Mouse (Mus musculus): ENCODE data around the gene Ide.
"Not testable (repeated sequence)": the region's sequence is repeated elsewhere in the genome, so short reads cannot be mapped to it uniquely, and the experiment has no call there.

The Ide gene

DNA sequence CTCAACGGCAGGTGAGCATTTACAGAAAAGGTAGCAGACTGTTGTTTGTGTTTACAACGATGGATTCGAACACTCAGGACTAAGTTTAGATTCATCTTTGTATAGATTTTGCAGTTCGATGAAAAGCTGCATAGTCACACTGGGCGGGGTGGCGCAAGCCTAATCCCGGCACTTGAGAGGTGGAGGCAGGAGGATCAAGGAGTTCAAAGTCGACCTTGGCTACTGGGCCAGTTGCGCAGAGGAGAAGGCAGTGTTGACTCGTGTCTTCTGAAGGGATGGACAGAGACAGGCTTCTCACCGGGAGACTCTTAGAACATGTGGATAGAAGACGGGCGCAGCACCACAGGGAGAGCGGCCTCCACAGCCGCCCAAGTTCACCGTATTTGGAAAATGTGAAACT lies 68.5 kb downstream of the Ide start:
- DNase-seq (ENCODE audit: low spot score in 2 of 2), result no peak

DNA sequence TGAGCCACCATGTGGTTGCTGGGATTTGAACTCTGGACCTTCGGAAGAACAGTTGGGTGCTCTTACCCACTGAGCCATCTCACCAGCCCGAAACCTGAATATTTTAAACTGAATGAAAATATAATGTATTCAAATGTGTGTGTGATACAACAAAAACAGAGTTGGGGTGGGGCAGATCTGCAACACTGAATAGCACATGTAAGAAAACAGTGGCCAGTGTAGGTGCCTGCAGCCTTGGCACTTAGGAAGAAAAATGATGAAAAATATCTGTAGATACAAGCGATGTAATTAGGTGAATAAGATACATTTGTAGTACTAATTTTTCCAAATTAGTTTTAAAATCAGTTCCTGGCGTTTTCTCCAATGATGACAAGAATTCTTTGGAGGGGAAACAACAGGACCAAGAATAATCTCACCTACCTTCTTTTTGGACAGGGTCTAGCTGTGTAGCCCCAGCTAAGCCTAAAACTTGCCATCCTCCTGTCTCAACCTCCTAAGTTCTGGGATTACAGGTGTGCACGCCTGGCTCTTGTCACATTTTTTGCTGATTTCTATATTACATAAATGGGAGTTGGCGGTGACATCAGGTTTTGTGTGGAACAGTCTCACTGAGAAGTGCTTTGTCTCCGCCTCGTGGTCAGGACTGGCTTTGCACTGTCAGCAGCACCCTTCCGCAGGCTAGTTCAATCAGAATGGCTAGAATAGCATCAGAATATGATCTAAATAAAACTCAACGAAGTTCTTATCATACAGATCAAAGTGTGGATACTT lies 72.1 kb downstream of the Ide start:
- DNase-seq (ENCODE audit: low spot score in 2 of 2), result peak; percentile 93 to 96

DNA sequence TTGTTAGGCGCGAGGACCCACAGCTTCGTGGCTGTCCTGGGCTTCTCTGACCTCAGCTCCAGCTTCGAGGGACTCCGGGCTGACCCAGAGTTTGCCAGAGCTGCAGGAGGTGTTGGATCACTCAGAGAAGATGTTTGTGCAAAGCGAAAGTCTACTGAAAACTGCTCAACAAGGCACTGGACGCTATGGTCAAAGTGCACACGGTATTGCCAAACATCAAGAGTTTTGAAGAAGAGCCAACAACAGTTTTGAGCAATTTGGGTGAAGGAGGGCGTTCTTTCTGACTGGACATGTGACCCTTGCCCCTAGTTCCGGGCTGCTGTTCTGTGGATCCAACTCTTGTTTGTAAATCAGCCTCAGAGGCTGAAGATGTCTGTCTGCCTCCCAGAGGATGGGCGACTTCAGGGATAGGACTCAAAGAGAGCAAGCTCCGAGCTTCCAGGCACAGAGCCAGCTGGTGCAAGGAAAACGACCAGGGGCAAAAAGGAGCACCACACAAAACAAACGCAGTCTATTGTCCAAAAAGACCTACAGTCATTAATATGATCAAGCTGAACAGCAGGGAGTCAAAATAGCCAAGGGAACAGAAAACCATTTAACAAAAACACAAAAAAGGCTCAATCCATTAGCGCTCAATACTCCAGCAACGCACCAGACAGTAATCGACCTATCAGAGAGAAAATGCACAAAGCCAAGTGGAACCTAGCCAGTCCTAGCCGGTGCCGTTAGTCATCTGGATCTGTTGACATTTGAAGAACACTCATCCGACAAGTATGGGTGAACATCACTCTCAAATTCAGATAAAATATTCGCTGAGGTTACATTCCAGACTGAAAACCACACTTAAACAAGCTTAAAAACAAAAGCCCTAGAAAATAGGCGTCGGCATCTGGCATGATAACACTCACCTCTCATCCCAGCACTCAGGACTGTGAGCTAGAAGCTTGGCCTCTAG lies 73.4 kb downstream of the Ide start:
- peak in 1 of 2 experiments; percentile 48 for DNase-seq (ENCODE audit: low spot score in 2 of 2)

GRCm38 (mm10) chr19:37263566-37263942 lies 74.1 kb downstream of the Ide start:
- DNase-seq (ENCODE audit: low spot score in 2 of 2), result no peak

DNA sequence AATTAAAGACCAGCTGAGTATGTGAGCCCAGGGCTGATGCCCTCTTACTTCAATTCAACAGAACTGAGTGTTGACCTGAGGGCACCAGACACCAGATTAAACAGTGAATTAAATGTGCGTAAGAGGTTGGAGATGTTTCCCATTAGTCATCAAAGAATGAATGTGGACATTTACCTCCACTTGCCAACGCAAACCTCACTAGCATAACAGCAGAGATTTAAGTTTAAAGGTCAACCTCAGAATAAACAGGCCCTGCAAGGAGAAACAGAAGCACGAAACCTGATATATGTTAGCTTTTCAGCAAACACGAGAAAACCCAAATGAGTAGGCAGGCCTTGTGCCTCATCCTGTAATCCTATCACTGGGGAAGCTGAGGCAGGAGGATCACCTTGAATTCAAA lies 75.3 kb downstream of the Ide start:
- no peak for DNase-seq (ENCODE audit: low spot score in 2 of 2)

DNA sequence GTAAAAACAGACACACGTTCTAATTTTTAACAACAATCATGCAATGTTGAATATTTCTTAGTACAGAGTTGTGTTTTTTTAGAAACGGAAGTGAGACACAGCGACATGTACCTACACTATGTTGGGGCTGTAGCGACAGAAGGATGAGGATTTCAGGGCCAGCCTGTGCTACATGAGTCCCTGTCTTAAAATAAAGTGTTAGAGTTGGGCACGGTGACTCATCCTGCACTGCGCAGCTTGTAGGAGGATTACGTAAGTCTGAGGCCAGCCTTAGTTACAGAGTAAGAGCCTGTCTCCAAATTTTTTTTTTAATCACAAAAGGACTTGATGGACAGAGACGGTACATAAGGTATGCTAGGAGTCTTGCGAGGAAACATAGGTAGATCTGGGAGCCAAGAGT lies 82.3 kb downstream of the Ide start:
- no peak for DNase-seq (ENCODE audit: low spot score in 2 of 2)

GRCm38 (mm10) chr19:37252104-37252503 lies 85.5 kb downstream of the Ide start:
- DNase-seq (ENCODE audit: low spot score in 2 of 2), result no peak

- no peak for DNase-seq (ENCODE audit: low spot score in 2 of 2)
These were observed 89.5 kb downstream of the Ide start for GRCm38 (mm10) chr19:37248199-37248598.

DNA sequence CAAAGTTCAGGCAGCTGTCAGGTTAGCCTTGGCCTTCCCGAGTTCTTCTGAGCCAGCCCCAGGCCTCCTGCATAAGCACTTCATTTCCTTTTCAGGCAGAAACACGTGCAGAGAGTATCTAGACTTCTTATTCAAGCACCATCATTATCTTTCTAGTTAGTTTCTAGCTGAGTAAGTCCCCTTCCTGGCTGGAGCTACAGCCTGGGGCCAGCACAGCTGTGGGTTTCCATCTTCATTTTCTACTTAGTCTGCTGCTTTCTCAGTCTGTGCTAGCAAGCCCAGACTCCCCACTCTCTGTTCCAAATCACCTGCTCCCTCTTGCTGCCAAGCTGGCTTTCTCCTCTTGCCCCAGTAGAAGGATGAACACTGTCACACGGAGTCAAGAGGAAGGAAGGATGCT lies 90.8 kb downstream of the Ide start:
- DNase-seq (ENCODE audit: low spot score in 2 of 2), result no peak

- DNase-seq (ENCODE audit: low spot score in 2 of 2), result no peak
These were observed 94.9 kb downstream of the Ide start for GRCm38 (mm10) chr19:37242707-37243106.

GRCm38 (mm10) chr19:37241201-37241600 lies 96.5 kb downstream of the Ide start:
- DNase-seq (ENCODE audit: low spot score in 2 of 2), result no peak

DNA sequence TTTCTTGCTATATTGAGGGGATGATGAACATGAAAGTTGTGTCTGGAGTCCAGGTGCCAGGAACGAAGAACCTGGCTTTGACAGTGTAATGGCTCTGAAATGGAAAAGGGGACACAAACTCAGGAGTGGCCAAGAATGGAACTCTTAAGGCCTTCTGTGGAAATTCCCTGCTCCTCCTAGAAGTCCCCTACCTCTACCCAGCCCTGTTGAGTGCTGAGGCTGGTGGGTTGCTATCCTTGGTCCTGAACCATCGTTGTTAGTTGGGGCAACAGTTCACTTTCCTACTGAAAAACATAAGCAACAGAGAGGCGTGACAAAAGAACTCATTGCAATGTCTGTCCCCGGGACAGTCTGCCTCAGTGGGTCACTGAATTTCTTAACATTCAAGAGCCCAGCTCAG lies 98.6 kb downstream of the Ide start:
- no peak for DNase-seq (ENCODE audit: low spot score in 2 of 2)

DNA sequence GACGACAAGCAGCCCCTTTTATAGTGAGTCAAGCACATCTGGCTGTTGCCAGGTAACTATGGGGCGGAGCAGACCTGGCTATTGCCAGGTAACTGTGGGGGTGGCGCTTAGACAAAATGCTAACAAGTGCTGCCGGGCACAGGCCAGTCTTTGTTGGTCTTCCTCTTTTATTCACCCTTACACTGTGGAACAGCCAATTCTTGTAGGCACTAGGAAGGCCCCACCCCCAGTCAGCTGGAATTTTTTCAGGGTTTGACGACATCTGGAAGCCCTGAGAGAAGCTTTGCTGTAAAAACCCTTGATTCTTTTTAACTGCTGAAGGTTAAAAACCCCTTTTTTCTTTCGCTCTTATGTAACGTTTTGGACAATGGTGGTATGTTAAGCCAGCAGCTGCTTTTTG lies 99.0 kb downstream of the Ide start:
- DNase-seq (ENCODE audit: low spot score in 2 of 2), result no peak

GRCm38 (mm10) chr19:37237712-37238437 lies 99.8 kb downstream of the Ide start:
- no peak for DNase-seq (ENCODE audit: low spot score in 2 of 2)

DNA sequence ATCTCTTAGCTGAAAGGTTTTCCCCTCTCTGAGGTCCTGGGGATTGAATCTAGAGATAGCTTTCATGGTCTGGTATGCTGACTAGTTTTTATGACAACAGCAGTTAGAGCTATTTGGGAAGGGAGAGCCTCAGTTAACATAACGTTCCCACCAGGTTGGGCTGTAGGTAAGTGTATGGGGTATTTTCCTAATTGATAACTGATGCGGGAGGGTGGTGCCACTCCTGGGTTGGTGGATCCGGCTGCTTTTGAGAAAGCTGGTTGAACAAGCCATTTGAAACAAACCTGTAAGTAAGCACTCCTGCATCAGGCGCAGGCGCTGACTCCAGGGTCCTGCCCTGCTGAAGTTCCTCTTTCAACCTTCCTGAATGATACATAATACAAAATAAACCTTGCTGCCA lies 100.3 kb downstream of the Ide start:
- no peak for DNase-seq (ENCODE audit: low spot score in 2 of 2)

GRCm38 (mm10) chr19:37235818-37236217 lies 101.8 kb downstream of the Ide start:
- DNase-seq (ENCODE audit: low spot score in 2 of 2), result no peak

DNA sequence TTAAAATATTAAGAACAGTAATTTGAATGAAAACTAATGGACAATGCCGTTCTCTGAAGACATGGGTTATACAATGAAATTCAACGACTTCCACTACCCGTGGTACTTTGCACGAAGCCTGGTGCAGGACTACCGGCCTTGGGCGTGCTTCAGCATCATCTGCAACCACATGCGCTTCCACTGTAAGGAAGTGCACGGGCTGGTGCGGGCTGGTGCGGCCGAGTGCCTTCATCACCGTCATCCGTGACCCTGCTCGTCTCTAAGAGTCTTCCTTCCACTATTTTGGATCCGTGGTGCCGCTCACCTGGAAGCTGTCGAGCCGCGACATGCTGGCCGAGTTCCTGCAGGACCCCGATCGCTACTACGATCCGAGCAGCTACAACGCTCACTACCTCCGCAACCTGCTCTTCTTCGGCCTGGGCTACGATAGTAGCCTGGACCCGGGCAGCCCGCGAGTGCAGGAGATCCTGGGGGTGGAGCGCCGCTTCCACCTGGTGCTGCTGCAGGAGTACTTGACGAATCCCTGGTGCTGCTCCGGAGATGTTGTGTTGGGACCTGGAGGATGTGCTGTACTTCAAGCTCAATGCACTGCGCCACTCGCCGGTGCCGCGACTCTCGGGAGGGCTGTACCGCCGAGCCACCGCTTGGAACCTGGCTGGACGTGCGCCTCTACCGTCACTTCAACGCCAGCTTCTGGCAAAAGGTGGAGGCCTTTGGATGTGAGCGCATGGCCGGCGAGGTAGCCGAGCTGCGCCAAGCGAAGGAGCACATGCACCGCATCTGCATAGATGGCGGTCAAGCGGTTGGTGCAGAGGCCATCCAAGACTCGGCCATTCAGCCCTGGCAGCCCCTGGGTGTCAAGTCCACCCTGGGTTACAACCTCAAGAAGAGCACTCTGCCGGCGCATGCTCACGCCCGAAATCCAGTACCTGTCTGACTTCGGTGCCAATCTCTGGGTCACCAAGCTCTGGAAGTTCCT lies 103.8 kb downstream of the Ide start:
- DNase-seq (ENCODE audit: low spot score in 2 of 2), result no peak

- not testable (repeated sequence) for DNase-seq (ENCODE audit: low spot score in 2 of 2)
These were observed 105.1 kb downstream of the Ide start for GRCm38 (mm10) chr19:37232598-37232997.

DNA sequence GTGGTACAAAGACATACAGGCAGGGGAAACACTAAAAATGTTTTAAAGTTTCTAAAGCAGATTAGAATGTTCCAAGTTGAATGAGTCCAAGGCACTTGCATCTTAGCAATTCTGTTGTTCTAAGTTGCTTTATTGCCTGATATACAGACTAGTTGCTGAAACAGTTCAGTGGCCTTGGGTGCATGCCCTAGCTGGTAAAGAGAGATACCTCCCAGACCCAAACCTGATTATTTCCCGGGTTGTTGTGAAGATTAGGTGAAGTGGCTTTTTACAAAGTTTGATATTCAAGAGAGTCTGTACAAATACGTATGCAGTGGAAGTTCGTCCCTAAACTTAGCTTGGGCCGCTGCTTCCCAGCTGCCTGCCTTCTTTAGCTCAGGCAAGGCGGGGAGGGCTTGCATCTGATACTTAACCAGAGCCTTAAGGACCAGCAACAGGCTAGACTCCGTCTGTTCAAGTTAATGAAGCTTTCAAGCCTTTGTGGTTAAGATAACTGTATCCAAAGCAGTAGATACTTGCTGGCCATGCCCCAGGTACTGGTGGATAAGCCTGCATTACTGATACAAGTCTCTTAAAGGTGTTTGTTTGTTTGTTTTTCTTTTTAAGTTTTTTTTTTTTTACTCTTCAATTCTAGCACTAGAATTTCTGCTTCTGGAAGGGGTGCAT lies 112.3 kb downstream of the Ide start:
- DNase-seq (ENCODE audit: low spot score in 2 of 2), result no peak

All from right cerebral cortex, postnatal 10 days (tissue).